Mouse (Mus musculus) liver, embryonic 15.5 days (tissue): ENCODE results near the gene Gm20388. TPM values are rescaled to one million over a fixed set of nuclear protein-coding genes. Genes with fewer than 3 reads are reported as not detected.
A peak's percentile ranks its signal among the peaks of the same experiment; 100 is the strongest.

Experiments used
- ATAC-seq: fragments of 200-750 bp; cut with Nextera tagmentation; 2 replicates; pipeline ENCODE4 v1.8.0; 2017; ENCODE audit warnings: moderate number of reproducible peaks, mild to moderate bottlenecking, moderate library complexity; ENCODE audit not compliant: insufficient read depth
- H3K27ac ChIP-seq: fragments of 300-500 bp; sonication (generic); replicated peaks from 2 replicates; pipeline ENCODE4 v1.5.1; 2015; ENCODE audit warnings: mild to moderate bottlenecking, inconsistent platforms
- H3K27me3 ChIP-seq: fragments of 300-500 bp; sonication (generic); 2 replicates; pipeline ENCODE4 v1.6.1; 2015; ENCODE audit warnings: mild to moderate bottlenecking, inconsistent platforms
- H3K36me3 ChIP-seq: fragments of 300-500 bp; sonication (generic); replicated peaks from 2 replicates; pipeline ENCODE4 v1.6.1; 2015; ENCODE audit warnings: moderate library complexity, mild to moderate bottlenecking, inconsistent platforms
- H3K4me1 ChIP-seq: fragments of 300-500 bp; sonication (generic); replicated peaks from 2 replicates; pipeline ENCODE4 v1.6.1; 2015; ENCODE audit warnings: inconsistent platforms
- H3K4me2 ChIP-seq: fragments of 300-500 bp; sonication (generic); 2 replicates; pipeline ENCODE4 v1.6.1; 2015; ENCODE audit warnings: moderate library complexity, mild to moderate bottlenecking, inconsistent platforms
- H3K4me3 ChIP-seq: fragments of 300-500 bp; sonication (generic); replicated peaks from 2 replicates; pipeline ENCODE4 v1.5.1; 2015; ENCODE audit warnings: mild to moderate bottlenecking, inconsistent platforms
- H3K9ac ChIP-seq: fragments of 300-500 bp; sonication (generic); 2 replicates; pipeline ENCODE4 v1.6.1; 2015; ENCODE audit warnings: moderate library complexity, mild to moderate bottlenecking, inconsistent platforms
- H3K9me3 ChIP-seq: fragments of 300-500 bp; sonication (generic); replicated peaks from 2 replicates; pipeline ENCODE4 v1.6.1; 2016; ENCODE audit warnings: inconsistent platforms
- WGBS: fragments of 180-500 bp; shearing (Covaris S2); methylation state at CpG from one replicate; pipeline ENCODE4 v1.1.7; 2015; ENCODE audit warnings: mixed read lengths; ENCODE audit not compliant: insufficient replicate concordance; 5-methylcytosine and 5-hydroxymethylcytosine counted together
- polyA plus RNA-seq: library from polyadenylated mRNA; unstranded; fragments of >200 nt; fragmentation: Nextera tagmentation; extraction: Ambion mirVana; gene quantifications from 2 replicates; pipeline ENCODE4 v1.2.1, GENCODE M21; 2015

The Gm20388 gene
- polyA plus RNA-seq, 1 experiment from 2014 or later, result not detected

DNA sequence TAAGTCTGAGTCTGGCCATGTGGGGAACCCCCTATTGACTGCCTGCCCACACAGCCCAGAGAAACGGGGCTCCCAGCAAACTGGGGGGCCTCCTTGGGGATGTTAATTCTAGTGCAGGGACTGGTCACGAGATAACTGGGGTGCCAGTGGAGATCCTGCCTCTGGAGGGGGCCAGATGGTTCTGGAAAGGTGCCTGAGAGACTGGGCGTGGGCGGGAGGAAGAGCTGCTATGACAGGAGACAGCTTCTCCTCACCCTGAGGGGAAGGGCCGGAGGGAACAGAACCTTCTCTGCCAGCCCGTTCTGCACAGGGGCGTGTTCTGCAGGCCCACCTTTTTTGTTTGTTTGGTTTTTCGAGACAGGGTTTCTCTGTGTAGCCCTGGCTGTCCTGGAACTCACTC, 2955.6 kb downstream of the Gm20388 start:
- H3K4me3 ChIP-seq, result no peak overlapping the region
- H3K27ac ChIP-seq, result no peak overlapping the region
- H3K9me3 ChIP-seq, result no peaks in the 10 kb centered on the region
- no peak overlapping the region for H3K4me2 ChIP-seq
- WGBS, result 50% methylated on average over 8 of the region's 8 CpGs
- no peak overlapping the region for H3K9ac ChIP-seq
- no peak for ATAC-seq
- no peaks in the 10 kb centered on the region for H3K36me3 ChIP-seq
- peaks cover 36% of the 10 kb centered on the region for H3K27me3 ChIP-seq
- H3K4me1 ChIP-seq, result peaks cover 10% of the 10 kb centered on the region

DNA sequence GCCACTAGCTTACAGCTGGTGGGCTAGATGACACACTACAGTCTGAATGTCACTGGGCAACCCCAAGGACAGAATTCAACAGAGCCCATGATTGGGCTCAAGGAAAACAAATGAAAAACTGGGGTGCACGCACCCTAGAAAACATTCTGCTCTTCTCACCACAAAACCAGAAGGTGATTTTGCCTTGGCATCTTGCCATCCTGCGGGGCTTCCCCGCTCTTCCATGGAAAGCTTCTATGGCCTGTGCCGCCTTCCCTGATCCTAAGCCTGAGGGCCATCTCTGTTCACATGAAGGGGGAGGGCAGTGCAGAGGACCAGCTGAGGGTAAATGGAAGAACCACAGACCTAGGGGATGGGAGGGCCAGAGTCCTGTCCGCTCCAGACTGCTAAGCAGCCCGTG, 2957.3 kb downstream of the Gm20388 start:
- WGBS, result 76% methylated on average over 6 of the region's 6 CpGs
- H3K27ac ChIP-seq, result no peak overlapping the region

DNA sequence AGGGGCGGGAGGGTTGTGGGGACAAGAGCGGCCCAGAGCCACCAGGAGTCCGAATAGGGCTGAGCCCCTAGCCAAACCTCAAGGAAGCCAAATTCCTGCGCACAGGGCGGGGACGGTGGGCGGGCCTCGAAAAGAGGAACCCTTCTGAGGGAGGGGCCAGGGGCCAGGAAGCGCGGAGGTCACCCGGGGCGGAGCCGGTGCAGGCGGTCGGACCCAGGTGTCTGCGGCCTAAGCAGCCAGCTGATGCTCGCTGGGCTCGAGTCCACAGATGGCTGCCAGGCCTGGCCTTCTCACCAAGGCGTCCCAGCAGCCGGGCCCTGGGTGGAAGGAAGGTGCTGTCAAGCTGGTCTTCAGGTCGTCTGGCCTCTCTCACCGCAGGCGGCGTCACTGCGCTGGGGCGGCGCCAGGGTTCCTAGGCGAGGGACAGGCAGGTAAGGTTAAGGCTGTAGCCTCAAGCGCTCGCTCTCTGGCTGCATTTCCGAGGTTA, 2959.8 kb downstream of the Gm20388 start:
- Histone ChIP-seq H3K4me1 (peaks cover 20% of the 10 kb centered on the region), H3K27me3 (peaks cover 12% of the 10 kb centered on the region), H3K9ac (no peak overlapping the region), H3K36me3 (no peaks in the 10 kb centered on the region), H3K27ac (no peak overlapping the region), H3K4me3 (peak overlapping the region; percentile 45), H3K9me3 (no peaks in the 10 kb centered on the region), H3K4me2 (peak overlapping the region; percentile 69)
- no peak for ATAC-seq
- 11% methylated on average over 31 of the region's 31 CpGs for WGBS

More for the DNA sequence above, 2957.3 kb downstream of the Gm20388 start:
- H3K4me2 ChIP-seq, result no peak overlapping the region
- no peak overlapping the region for H3K9ac ChIP-seq
- ATAC-seq, result no peak
- peaks cover 20% of the 10 kb centered on the region for H3K4me1 ChIP-seq
- H3K9me3 ChIP-seq, result no peaks in the 10 kb centered on the region
- H3K36me3 ChIP-seq, result no peaks in the 10 kb centered on the region
- H3K4me3 ChIP-seq, result no peak overlapping the region
- H3K27me3 ChIP-seq, result peaks cover 35% of the 10 kb centered on the region

DNA sequence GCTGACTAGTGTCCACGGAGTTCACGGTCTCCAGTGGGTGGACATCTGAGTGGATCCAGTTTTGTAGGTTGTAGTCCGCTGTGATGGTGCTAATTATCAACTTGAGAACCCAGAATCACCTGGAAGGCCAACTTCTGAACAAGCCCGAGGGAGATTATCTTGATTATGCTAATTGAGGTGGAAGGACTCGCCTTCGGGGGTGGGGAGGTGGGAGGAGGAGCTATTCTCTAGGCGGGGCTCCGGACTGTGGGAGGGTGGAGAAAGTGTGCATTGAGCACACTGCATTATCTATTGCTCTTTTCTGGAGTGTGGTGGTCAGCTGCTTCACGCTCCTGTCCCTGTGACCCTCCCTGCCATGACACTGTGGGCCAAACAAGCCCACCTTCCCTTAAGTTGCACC, 2961.0 kb downstream of the Gm20388 start:
- Histone ChIP-seq H3K4me3 (no peak overlapping the region), H3K4me1 (peaks cover 20% of the 10 kb centered on the region), H3K9me3 (no peaks in the 10 kb centered on the region), H3K36me3 (no peaks in the 10 kb centered on the region), H3K27ac (no peak overlapping the region), H3K9ac (no peak overlapping the region), H3K27me3 (peaks cover 3% of the 10 kb centered on the region; the same call in 1 of the 2 replicates), H3K4me2 (0 out of 2 replicates have a peak overlapping the region, but pooled peaks have one; percentile 1)
- no peak; the same call in 1 of the 2 replicates for ATAC-seq
- 40% methylated on average over 9 of the region's 9 CpGs for WGBS

DNA sequence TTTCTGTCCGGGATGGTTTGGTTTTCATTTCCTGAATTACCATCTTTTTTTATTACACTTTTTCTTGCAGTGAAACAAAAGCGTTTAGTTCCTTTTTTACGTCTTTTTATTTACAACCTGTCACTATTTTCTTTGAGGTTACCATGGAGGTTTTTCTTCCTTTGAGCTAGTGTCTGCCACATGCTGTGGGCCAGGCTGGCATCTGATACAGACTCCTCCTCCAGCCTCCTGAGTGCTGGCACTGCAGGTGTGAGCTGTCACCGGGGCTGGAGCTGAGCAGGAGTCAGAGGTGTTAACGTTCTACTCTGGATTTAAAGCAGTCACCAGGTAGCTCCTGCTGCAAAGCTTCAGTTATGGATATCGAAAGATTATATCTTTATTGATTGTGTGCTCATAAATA, 2962.5 kb downstream of the Gm20388 start:
- Histone ChIP-seq H3K4me2 (no peak overlapping the region), H3K27ac (no peak overlapping the region), H3K27me3 (peaks cover 2% of the 10 kb centered on the region; the same call in 1 of the 2 replicates), H3K9ac (no peak overlapping the region), H3K4me3 (no peak overlapping the region), H3K36me3 (no peaks in the 10 kb centered on the region), H3K4me1 (peaks cover 20% of the 10 kb centered on the region), H3K9me3 (no peaks in the 10 kb centered on the region)
- ATAC-seq, result no peak
- 28% methylated on average over 6 of the region's 6 CpGs for WGBS

DNA sequence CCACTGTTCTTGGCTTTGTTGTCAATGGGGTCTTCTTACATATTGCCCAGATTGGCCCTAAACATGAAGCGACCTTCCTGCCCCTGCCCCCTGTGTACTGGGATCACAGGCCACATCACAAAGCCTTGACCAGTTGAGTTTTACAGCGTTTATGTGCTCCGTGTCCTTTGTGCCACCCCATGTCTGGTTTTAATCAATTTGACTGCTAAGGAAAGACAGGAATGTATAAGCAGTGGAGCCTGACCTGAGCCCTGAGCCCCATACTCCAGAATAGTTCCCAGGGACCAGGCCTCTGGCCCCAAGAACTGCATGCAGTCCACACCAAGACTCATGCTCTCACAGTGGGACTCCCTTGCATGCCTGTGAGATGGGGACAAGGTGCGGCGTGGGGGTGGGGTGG, 2964.5 kb downstream of the Gm20388 start:
- H3K9ac ChIP-seq, result no peak overlapping the region
- no peak overlapping the region for H3K27ac ChIP-seq
- no peaks in the 10 kb centered on the region for H3K36me3 ChIP-seq
- H3K4me3 ChIP-seq, result no peak overlapping the region
- H3K4me1 ChIP-seq, result peaks cover 17% of the 10 kb centered on the region
- H3K27me3 ChIP-seq, result no peaks in the 10 kb centered on the region
- no peaks in the 10 kb centered on the region for H3K9me3 ChIP-seq
- no peak for ATAC-seq
- no peak overlapping the region for H3K4me2 ChIP-seq
- 51% methylated on average over 5 of the region's 5 CpGs for WGBS

DNA sequence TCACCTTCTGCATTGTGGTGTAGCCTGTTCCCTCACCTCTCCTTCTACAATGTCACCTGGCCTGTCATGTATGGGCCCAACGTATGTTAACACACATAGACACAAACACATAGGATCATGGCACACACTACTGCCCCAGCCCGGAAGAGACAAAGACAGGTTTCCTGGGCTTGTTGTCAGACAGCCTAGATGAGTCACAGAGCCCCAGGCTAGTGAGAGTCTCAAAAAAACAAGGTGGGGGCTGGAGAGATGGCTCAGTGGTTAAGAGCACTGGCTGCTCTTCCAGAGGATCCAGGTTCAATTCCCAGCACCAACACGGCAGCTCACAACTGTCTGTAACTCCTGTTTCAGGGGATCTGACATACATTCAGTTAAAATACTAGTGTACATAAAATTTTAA, 2967.6 kb downstream of the Gm20388 start:
- Histone ChIP-seq H3K4me3 (no peak overlapping the region), H3K4me2 (no peak overlapping the region), H3K4me1 (no peaks in the 10 kb centered on the region), H3K27me3 (no peaks in the 10 kb centered on the region), H3K9me3 (no peaks in the 10 kb centered on the region), H3K36me3 (peaks cover 16% of the 10 kb centered on the region), H3K9ac (no peak overlapping the region), H3K27ac (no peak overlapping the region)
- 66% methylated on average over 3 of the region's 3 CpGs for WGBS
- ATAC-seq, result no peak

DNA sequence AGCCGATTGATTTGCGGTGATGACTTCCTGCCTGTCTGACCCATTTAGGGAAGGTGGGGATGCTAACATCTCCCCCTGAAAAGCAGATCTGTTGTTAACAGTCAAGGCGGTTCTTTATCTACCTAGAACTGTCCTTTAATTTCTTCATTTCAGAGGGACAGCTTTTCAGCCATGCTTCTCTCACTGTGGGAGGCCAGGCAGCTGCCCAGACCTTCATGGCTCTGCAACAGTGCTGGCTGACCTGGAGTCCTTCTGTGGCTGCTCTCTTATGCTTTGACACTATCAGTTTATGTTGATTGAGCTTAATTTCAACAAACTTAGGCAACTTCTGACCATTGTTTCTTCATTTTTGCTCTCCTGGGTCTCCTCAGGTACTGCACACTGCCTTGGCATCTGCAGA, 2969.7 kb downstream of the Gm20388 start:
- H3K4me1 ChIP-seq, result no peaks in the 10 kb centered on the region
- no peak overlapping the region for H3K9ac ChIP-seq
- WGBS, result 54% methylated on average over 3 of the region's 3 CpGs
- no peak overlapping the region for H3K27ac ChIP-seq
- H3K27me3 ChIP-seq, result no peaks in the 10 kb centered on the region
- H3K36me3 ChIP-seq, result peaks cover 36% of the 10 kb centered on the region
- no peak overlapping the region for H3K4me3 ChIP-seq
- H3K4me2 ChIP-seq, result no peak overlapping the region
- no peaks in the 10 kb centered on the region for H3K9me3 ChIP-seq
- no peak for ATAC-seq

DNA sequence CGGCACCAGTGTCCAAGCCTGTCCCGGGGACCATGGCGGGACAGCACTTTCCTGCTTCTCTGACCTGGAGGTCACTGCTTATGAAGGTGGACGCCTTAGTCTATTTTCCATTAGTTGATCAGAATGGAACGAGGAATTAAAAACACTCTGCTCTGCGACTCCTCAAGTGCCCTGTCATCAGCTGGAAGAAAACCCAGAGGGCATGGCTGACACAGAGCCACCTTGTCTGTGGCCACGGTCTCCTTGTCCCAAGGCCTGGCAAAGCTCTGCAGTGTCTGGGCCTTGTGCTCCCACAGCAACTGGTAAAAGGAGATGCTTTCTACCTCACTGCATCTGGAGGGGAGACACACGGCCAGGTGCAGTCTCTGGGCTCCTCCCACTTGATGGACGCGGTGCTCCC, 2973.0 kb downstream of the Gm20388 start:
- peaks cover 70% of the 10 kb centered on the region for H3K36me3 ChIP-seq
- 88% methylated on average over 10 of the region's 10 CpGs for WGBS
- no peak overlapping the region for H3K4me2 ChIP-seq
- H3K9ac ChIP-seq, result no peak overlapping the region
- H3K9me3 ChIP-seq, result no peaks in the 10 kb centered on the region
- ATAC-seq, result no peak
- no peaks in the 10 kb centered on the region for H3K4me1 ChIP-seq
- H3K27ac ChIP-seq, result no peak overlapping the region
- no peak overlapping the region for H3K4me3 ChIP-seq
- no peaks in the 10 kb centered on the region for H3K27me3 ChIP-seq

DNA sequence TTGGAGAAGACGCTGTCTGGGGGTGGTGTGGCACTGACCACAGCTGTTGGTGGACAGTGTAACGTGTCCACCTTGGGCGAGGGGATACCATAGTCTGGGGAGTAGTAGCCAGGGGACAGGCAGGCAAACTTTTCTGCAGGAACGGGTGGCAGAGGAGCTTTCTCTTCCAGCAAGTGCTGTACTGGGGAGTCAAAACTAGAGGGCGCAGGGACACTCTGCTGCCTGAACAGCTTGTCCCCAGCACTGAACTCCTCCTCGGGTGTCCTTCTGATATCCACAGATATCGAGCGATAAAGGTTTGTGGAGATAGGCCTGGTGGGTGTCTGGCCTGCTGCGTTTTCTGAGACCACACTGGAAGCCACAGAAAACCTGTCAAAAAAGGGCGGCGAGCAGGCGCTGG, 2980.8 kb downstream of the Gm20388 start:
- no peak for ATAC-seq
- Histone ChIP-seq H3K9ac (no peak overlapping the region), H3K4me2 (no peak overlapping the region), H3K27me3 (no peaks in the 10 kb centered on the region), H3K4me1 (no peaks in the 10 kb centered on the region), H3K4me3 (no peak overlapping the region), H3K9me3 (no peaks in the 10 kb centered on the region), H3K36me3 (peaks cover 99% of the 10 kb centered on the region), H3K27ac (no peak overlapping the region)
- 78% methylated on average over 12 of the region's 12 CpGs for WGBS

DNA sequence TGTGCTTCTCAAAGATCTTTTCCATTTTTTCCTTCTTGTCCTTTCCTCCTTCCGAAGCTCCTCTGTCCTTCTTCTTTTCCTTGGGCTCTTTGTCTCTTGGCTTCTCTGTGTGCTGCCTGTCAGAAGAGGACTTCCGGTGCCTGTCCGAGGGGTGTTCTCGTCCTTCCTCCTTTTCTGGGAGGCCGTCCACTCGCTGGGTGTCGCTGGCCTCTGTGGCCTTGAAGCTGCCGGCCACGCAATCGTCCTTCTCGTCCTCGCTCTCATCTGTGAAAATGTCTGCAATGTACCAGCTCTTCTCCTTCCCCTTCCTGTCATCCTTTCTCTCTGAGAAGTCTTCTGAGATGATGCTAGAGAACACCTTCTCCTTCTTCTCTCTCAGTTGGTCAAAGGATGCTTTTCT, 2982.8 kb downstream of the Gm20388 start:
- ATAC-seq, result no peak
- Histone ChIP-seq H3K9ac (no peak overlapping the region), H3K4me3 (no peak overlapping the region), H3K9me3 (no peaks in the 10 kb centered on the region), H3K27me3 (no peaks in the 10 kb centered on the region), H3K27ac (no peak overlapping the region), H3K4me2 (no peak overlapping the region), H3K4me1 (peaks cover 5% of the 10 kb centered on the region; the same call in 1 of the 2 replicates), H3K36me3 (peaks cover 99% of the 10 kb centered on the region)
- WGBS, result 75% methylated on average over 12 of the region's 12 CpGs

DNA sequence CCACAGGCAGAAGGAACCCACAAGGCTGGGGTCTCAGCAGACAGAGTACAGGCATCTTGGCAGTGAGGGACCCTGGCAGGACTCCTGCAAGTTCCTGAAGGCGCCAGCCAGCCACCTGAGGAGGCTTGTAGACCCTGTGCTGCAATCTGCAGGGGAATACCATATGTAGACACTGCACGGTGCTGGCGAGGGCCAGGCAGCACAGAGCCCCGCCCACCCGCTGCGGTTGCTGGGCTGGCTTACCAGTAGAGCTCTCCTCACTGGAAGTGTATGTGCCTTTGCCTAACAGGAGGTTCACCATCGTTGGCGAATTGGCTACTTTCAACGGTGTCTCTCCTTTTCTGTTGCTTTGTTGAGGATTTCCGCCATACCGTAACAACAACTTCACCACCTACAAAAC, 2985.7 kb downstream of the Gm20388 start:
- Histone ChIP-seq H3K27me3 (no peaks in the 10 kb centered on the region), H3K4me1 (peaks cover 8% of the 10 kb centered on the region; the same call in 1 of the 2 replicates), H3K9me3 (no peaks in the 10 kb centered on the region), H3K36me3 (peaks cover 87% of the 10 kb centered on the region), H3K9ac (no peak overlapping the region), H3K4me3 (no peak overlapping the region), H3K4me2 (no peak overlapping the region), H3K27ac (no peak overlapping the region)
- ATAC-seq, result no peak
- WGBS, result 94% methylated on average over 11 of the region's 11 CpGs
